Mouse (Mus musculus): ENCODE data around the gene Fhad1. TPM values are rescaled to one million over a fixed set of nuclear protein-coding genes. Genes with fewer than 3 reads are reported as not detected.
A peak's percentile ranks its signal among the peaks of the same experiment; 100 is the strongest.

Gene Fhad1
- 3.9 and 4.8 TPM in 2 replicates for polyA plus RNA-seq (2016; fragmentation: Nextera tagmentation; extraction: Ambion mirVana)

GRCm38 (mm10) chr4:142014659-142015608 lies at the start of gene Fhad1:
TSS of gene Fhad1 (minus strand) at chr4:142015082.
- peaks cover 28% of the 10 kb centered on the region for H3K27me3 ChIP-seq (replicated peaks)
- peak within 1 kb of the TSS; percentile 45 for H3K4me3 ChIP-seq
- peak within 1 kb of the TSS; percentile 49 for H3K9ac ChIP-seq
- H3K27ac ChIP-seq (ENCODE audit: poor library complexity, severe bottlenecking) = no peak within 1 kb of the TSS
- H3K4me1 ChIP-seq (replicated peaks) = peaks cover 35% of the 10 kb centered on the region
- 3% methylated on average over 44 of the region's 46 CpGs for WGBS
- H3K4me2 ChIP-seq = peak within 1 kb of the TSS; percentile 86
- no peaks in the 10 kb centered on the region for H3K9me3 ChIP-seq (replicated peaks)
- ATAC-seq (ENCODE audit: insufficient number of reproducible peaks, low FRiP score) = peak; percentile 85
- no peaks in the 10 kb centered on the region for H3K36me3 ChIP-seq

GRCm38 (mm10) chr4:142063057-142063534 lies 48.2 kb upstream of the Fhad1 start:
- Histone ChIP-seq H3K4me1 (replicated peaks) (peaks cover 53% of the 10 kb centered on the region), H3K36me3 (peaks cover 4% of the 10 kb centered on the region; the same call in 1 of the 2 replicates), H3K9me3 (replicated peaks) (no peaks in the 10 kb centered on the region), H3K27me3 (replicated peaks) (no peaks in the 10 kb centered on the region), H3K27ac (ENCODE audit: poor library complexity, severe bottlenecking) (no peak overlapping the region), H3K4me3 (no peak overlapping the region), H3K4me2 (no peak overlapping the region), H3K9ac (no peak overlapping the region)
- WGBS = 85% methylated on average over 8 of the region's 8 CpGs
- ATAC-seq (ENCODE audit: insufficient number of reproducible peaks, low FRiP score) = no peak

- H3K27ac ChIP-seq (ENCODE audit: poor library complexity, severe bottlenecking) = peak overlapping the region; percentile 67
- H3K36me3 ChIP-seq = no peaks in the 10 kb centered on the region
- peaks cover 66% of the 10 kb centered on the region for H3K4me1 ChIP-seq (replicated peaks)
- no peak for ATAC-seq (ENCODE audit: insufficient number of reproducible peaks, low FRiP score)
- no peaks in the 10 kb centered on the region for H3K9me3 ChIP-seq (replicated peaks)
- H3K4me3 ChIP-seq = no peak overlapping the region
- H3K4me2 ChIP-seq = no peak overlapping the region
- H3K9ac ChIP-seq = no peak overlapping the region
- WGBS = 66% methylated on average over 23 of the region's 23 CpGs
- H3K27me3 ChIP-seq (replicated peaks) = no peaks in the 10 kb centered on the region
Observed at GRCm38 (mm10) chr4:142061485-142062240, 46.8 kb upstream of the Fhad1 start.

GRCm38 (mm10) chr4:142060455-142061378 lies 45.8 kb upstream of the Fhad1 start:
- H3K4me1 ChIP-seq (replicated peaks) = peaks cover 61% of the 10 kb centered on the region
- no peak overlapping the region for H3K4me2 ChIP-seq

GRCm38 (mm10) chr4:142059841-142060193 lies 44.9 kb upstream of the Fhad1 start:
- 87% methylated on average over 8 of the region's 8 CpGs for WGBS
- peaks cover 60% of the 10 kb centered on the region for H3K4me1 ChIP-seq (replicated peaks)
- no peak for ATAC-seq (ENCODE audit: insufficient number of reproducible peaks, low FRiP score)

More at GRCm38 (mm10) chr4:142060455-142061378, 45.8 kb upstream of the Fhad1 start:
- 59% methylated on average over 18 of the region's 18 CpGs for WGBS
- Histone ChIP-seq H3K27ac (ENCODE audit: poor library complexity, severe bottlenecking) (peak overlapping the region; percentile 67), H3K9me3 (replicated peaks) (no peaks in the 10 kb centered on the region), H3K4me3 (no peak overlapping the region), H3K9ac (no peak overlapping the region), H3K27me3 (replicated peaks) (no peaks in the 10 kb centered on the region), H3K36me3 (no peaks in the 10 kb centered on the region)
- no peak for ATAC-seq (ENCODE audit: insufficient number of reproducible peaks, low FRiP score)

GRCm38 (mm10) chr4:142059113-142059840 lies 44.4 kb upstream of the Fhad1 start:
- 61% methylated on average over 13 of the region's 13 CpGs for WGBS
- H3K4me1 ChIP-seq (replicated peaks) = peaks cover 65% of the 10 kb centered on the region

More at GRCm38 (mm10) chr4:142059841-142060193, 44.9 kb upstream of the Fhad1 start:
- H3K36me3 ChIP-seq = no peaks in the 10 kb centered on the region; the same call in 1 of the 2 replicates
- H3K9me3 ChIP-seq (replicated peaks) = no peaks in the 10 kb centered on the region
- H3K9ac ChIP-seq = no peak overlapping the region
- H3K4me2 ChIP-seq = no peak overlapping the region
- no peak overlapping the region for H3K27ac ChIP-seq (ENCODE audit: poor library complexity, severe bottlenecking)
- no peak overlapping the region for H3K4me3 ChIP-seq
- H3K27me3 ChIP-seq (replicated peaks) = no peaks in the 10 kb centered on the region

GRCm38 (mm10) chr4:142057529-142058216 lies 42.8 kb upstream of the Fhad1 start:
- no peaks in the 10 kb centered on the region; the same call in 1 of the 2 replicates for H3K36me3 ChIP-seq
- H3K27me3 ChIP-seq (replicated peaks) = no peaks in the 10 kb centered on the region
- H3K4me2 ChIP-seq = 0 out of 2 replicates have a peak overlapping the region, but pooled peaks have one; percentile 21
- ATAC-seq (ENCODE audit: insufficient number of reproducible peaks, low FRiP score) = peak; percentile 54
- H3K9ac ChIP-seq = no peak overlapping the region
- WGBS = 56% methylated on average over 22 of the region's 22 CpGs
- H3K4me3 ChIP-seq = no peak overlapping the region
- peak overlapping the region; percentile 84 for H3K27ac ChIP-seq (ENCODE audit: poor library complexity, severe bottlenecking)
- peaks cover 80% of the 10 kb centered on the region for H3K4me1 ChIP-seq (replicated peaks)
- H3K9me3 ChIP-seq (replicated peaks) = no peaks in the 10 kb centered on the region

More at GRCm38 (mm10) chr4:142059113-142059840, 44.4 kb upstream of the Fhad1 start:
- Histone ChIP-seq H3K36me3 (no peaks in the 10 kb centered on the region; the same call in 1 of the 2 replicates), H3K27me3 (replicated peaks) (no peaks in the 10 kb centered on the region), H3K4me3 (no peak overlapping the region), H3K4me2 (no peak overlapping the region), H3K27ac (ENCODE audit: poor library complexity, severe bottlenecking) (no peak overlapping the region; the same call in 1 of the 2 replicates), H3K9ac (no peak overlapping the region), H3K9me3 (replicated peaks) (no peaks in the 10 kb centered on the region)
- no peak for ATAC-seq (ENCODE audit: insufficient number of reproducible peaks, low FRiP score)

- Histone ChIP-seq H3K27me3 (replicated peaks) (no peaks in the 10 kb centered on the region), H3K4me1 (replicated peaks) (peaks cover 77% of the 10 kb centered on the region), H3K9ac (no peak overlapping the region), H3K36me3 (no peaks in the 10 kb centered on the region; the same call in 1 of the 2 replicates), H3K9me3 (replicated peaks) (no peaks in the 10 kb centered on the region), H3K4me3 (no peak overlapping the region), H3K4me2 (no peak overlapping the region), H3K27ac (ENCODE audit: poor library complexity, severe bottlenecking) (no peak overlapping the region)
- WGBS = 60% methylated on average over 8 of the region's 8 CpGs
- ATAC-seq (ENCODE audit: insufficient number of reproducible peaks, low FRiP score) = no peak
Observed at GRCm38 (mm10) chr4:142055600-142055999, 40.7 kb upstream of the Fhad1 start.

- H3K27ac ChIP-seq (ENCODE audit: poor library complexity, severe bottlenecking) = peak overlapping the region; percentile 67; the same call in 1 of the 2 replicates
Observed at GRCm38 (mm10) chr4:142054580-142054979, 39.7 kb upstream of the Fhad1 start.

More at GRCm38 (mm10) chr4:142054580-142054979, 39.7 kb upstream of the Fhad1 start:
- Histone ChIP-seq H3K27me3 (replicated peaks) (no peaks in the 10 kb centered on the region), H3K4me3 (no peak overlapping the region), H3K4me2 (no peak overlapping the region), H3K36me3 (no peaks in the 10 kb centered on the region; the same call in 1 of the 2 replicates), H3K9me3 (replicated peaks) (no peaks in the 10 kb centered on the region), H3K9ac (no peak overlapping the region), H3K4me1 (replicated peaks) (peaks cover 67% of the 10 kb centered on the region)
- WGBS = 83% methylated on average over 11 of the region's 11 CpGs
- ATAC-seq (ENCODE audit: insufficient number of reproducible peaks, low FRiP score) = no peak

Data from heart, embryonic 12.5 days (tissue).